Mouse (Mus musculus) ES-Bruce4 (cell line): ENCODE measurements around the gene Irf2.

Experiments used
- CTCF ChIP-seq: IDR thresholded peaks from one replicate; pipeline ENCODE4 v1.8.1; 2011; ENCODE audit warnings: low read depth, low read length
- EP300 ChIP-seq: IDR thresholded peaks from 2 replicates; pipeline ENCODE4 v1.6.1; 2011; ENCODE audit warnings: low read depth, low read length; ENCODE audit not compliant: insufficient read depth
- POLR2A ChIP-seq: IDR thresholded peaks from one replicate; pipeline ENCODE4 v1.8.1; 2011; ENCODE audit warnings: low read length; ENCODE audit not compliant: insufficient read depth

- no peak for TF ChIP-seq POLR2A
- no peak for TF ChIP-seq CTCF
- no peak for TF ChIP-seq EP300
Observed at GRCm38 (mm10) chr8:46793248-46793647, 53.7 kb downstream of the Irf2 start.
